Mouse (Mus musculus) layer of hippocampus, adult 8-10 months (tissue): ENCODE results near the gene Irf1. TPM values are rescaled to one million over a fixed set of nuclear protein-coding genes. Genes with fewer than 3 reads are reported as not detected.

Experiments used
- DNase-seq, 2 experiments: peaks; one replicate each; pipeline ENCODE4 v3.0.0; 2022; ENCODE audit warnings: low spot score in 2 of 2
- microRNA-seq, 2 experiments: library from miRNA; unstranded; fragments of <30 nt; microRNA quantifications; one replicate each; pipeline ENCODE4 v1.2.0; 2022
- total RNA-seq, 4 experiments: library from RNA; stranded (reverse); gene quantifications; 2 replicates each; pipeline ENCODE4 v1.2.4; 2022

Irf1 gene
- total RNA-seq, 4 experiments from 2014 or later, result 9.7 to 12.9 (median 11.0) TPM

- DNase-seq, result no peak
These were observed 36.0 kb downstream of the Irf1 start for GRCm38 (mm10) chr11:53805786-53806185.

GRCm38 (mm10) chr11:53809354-53809753 is 39.5 kb downstream of the Irf1 start:
- DNase-seq, result no peak

- DNase-seq, result no peak
These were observed 40.3 kb downstream of the Irf1 start for GRCm38 (mm10) chr11:53810156-53810555.

- no peak for DNase-seq
These were observed 40.9 kb downstream of the Irf1 start for GRCm38 (mm10) chr11:53810749-53811148.

GRCm38 (mm10) chr11:53811312-53811711 is 41.5 kb downstream of the Irf1 start:
- no peak for DNase-seq

- DNase-seq, result no peak
These were observed 43.4 kb downstream of the Irf1 start for GRCm38 (mm10) chr11:53813001-53813868.

GRCm38 (mm10) chr11:53814810-53815209 is 45.0 kb downstream of the Irf1 start:
- no peak for DNase-seq

GRCm38 (mm10) chr11:53816841-53817375 is 47.1 kb downstream of the Irf1 start:
- DNase-seq, result no peak

GRCm38 (mm10) chr11:53818794-53819193 is 49.0 kb downstream of the Irf1 start:
- no peak for DNase-seq

- no peak for DNase-seq
These were observed 49.7 kb downstream of the Irf1 start for GRCm38 (mm10) chr11:53819511-53819910.

GRCm38 (mm10) chr11:53820516-53821170 is 50.8 kb downstream of the Irf1 start:
- no peak for DNase-seq

- DNase-seq, result no peak
These were observed 51.6 kb downstream of the Irf1 start for GRCm38 (mm10) chr11:53821230-53821944.

- no peak for DNase-seq
These were observed 52.1 kb downstream of the Irf1 start for GRCm38 (mm10) chr11:53821945-53822338.

- DNase-seq, result no peak
These were observed 55.6 kb downstream of the Irf1 start for GRCm38 (mm10) chr11:53825409-53825808.

Small RNA genes within 50 kb of the gene (microRNA-seq; reads per million reads assigned to microRNA genes)
- gene Mir7671, result 0.25 to 0.32 reads per million in 2 experiments

Other genes starting within 250 kb of the Irf1 start
- gene Kif3a, start 202.6 kb upstream of the Irf1 start, total RNA-seq, result 100 to 1,000 TPM; 115 to 156 (median 130) TPM
- not detected for gene Il4, start 151.3 kb upstream of the Irf1 start, total RNA-seq
- not detected for gene Il13, start 135.3 kb upstream of the Irf1 start, total RNA-seq
- gene Rad50, start 62.7 kb upstream of the Irf1 start, total RNA-seq, result 10 to 100 TPM; 11.3 to 15.9 (median 13.0) TPM
- gene Il5, start 49.2 kb upstream of the Irf1 start, total RNA-seq, result not detected
- gene Gm17334, start 3.2 kb downstream of the Irf1 start, total RNA-seq, result 1 to 10 TPM; 1.1 to 2.4 (median 1.9) TPM
- 10 to 100 TPM in 1 of 4 experiments, 1 to 10 TPM in 3; 6.0 to 12.4 (median 8.1) TPM for gene Gm12216, start 89.2 kb downstream of the Irf1 start, total RNA-seq
- 10 to 100 TPM; 11.4 to 13.4 (median 12.1) TPM for gene Slc22a5, start 121.6 kb downstream of the Irf1 start, total RNA-seq
- 1 to 10 TPM; 1.1 to 2.4 (median 1.5) TPM for gene Slc22a21, start 210.3 kb downstream of the Irf1 start, total RNA-seq